Mouse (Mus musculus): ENCODE results near the gene Col23a1. TPM values are rescaled to one million over a fixed set of nuclear protein-coding genes. Genes with fewer than 3 reads are reported as not detected.

Gene Col23a1
- total RNA-seq, 1 experiment from 2014 or later: 0.25 TPM

DNA sequence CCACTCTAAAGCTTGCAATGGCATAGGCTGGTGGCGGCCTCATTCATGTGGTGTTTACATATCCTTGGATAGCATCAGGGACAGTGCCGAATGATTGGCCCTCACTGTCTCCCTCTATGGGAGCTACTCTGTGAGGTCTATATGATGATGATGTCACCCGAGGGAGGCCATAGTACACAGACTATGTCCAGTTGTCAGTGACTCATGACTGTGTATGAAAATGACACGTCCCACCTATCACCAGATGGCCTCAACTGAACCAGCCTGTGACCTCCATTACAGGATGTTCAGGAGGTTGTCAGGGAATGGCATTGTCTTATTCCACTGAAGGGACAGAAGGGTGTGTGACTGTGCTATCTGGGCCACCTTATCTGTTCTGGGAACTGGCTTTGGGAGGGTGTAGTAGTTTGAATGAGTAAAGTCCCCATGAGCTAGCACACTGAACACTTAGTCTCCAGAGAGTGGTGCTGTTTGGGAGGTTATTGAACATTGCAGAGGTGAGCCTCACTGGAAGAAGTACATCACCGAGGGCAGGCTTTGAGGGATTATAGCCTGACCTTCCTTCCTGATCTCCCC, 115.2 kb downstream of the Col23a1 start:
- ATAC-seq (replicated peaks in 1 of 2; ENCODE audit: insufficient read depth in 1 of 2, low FRiP score in 2 of 2, low TSS enrichment in 1 of 2, low read depth in 1 of 2, poor library complexity in 2 of 2, severe bottlenecking in 2 of 2): no peak

DNA sequence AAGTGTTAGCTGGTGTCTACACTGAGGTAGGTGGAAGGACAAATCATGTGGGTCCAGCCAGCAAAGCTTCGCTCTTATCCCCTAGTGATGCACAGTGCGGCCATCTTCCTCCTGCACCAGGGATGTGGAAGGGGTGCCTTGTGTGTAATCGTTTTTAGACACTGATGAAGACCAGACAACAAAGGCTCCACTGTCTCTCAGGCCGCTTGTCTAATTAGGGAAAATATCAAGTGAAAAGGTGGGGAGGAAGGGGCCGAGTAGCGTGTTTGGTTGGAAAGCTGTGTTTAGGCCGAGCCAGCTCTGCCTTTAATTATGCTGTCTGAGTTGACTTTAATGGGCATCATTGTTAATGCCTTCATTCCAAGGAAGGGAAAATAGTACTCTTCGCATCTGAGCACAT, 116.8 kb downstream of the Col23a1 start:
- ATAC-seq (replicated peaks in 1 of 2; ENCODE audit: insufficient read depth in 1 of 2, low FRiP score in 2 of 2, low TSS enrichment in 1 of 2, low read depth in 1 of 2, poor library complexity in 2 of 2, severe bottlenecking in 2 of 2): no peak

DNA sequence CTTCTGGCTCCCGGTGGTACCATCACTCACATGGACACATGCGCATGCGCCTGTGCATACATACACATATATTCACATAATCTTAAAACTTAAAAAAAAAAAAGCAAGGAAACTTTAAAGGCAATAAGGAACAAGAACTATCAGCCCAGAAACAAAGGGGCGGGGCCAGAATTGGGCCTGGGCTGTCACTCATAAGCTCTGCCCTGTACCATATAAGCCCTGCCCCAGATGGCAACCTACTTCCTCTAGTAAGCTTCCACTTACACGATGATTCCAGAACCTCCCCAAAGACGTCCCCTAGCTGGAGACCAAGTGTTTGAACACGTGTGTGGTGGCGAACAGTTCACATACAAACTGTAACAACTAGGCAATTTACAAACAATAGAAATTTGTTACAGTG, 117.6 kb downstream of the Col23a1 start:
- 0 out of 4 replicates have a peak, but pooled peaks of 1 of the 2 experiments have one; percentile 37 for ATAC-seq (replicated peaks in 1 of 2; ENCODE audit: insufficient read depth in 1 of 2, low FRiP score in 2 of 2, low TSS enrichment in 1 of 2, low read depth in 1 of 2, poor library complexity in 2 of 2, severe bottlenecking in 2 of 2)

DNA sequence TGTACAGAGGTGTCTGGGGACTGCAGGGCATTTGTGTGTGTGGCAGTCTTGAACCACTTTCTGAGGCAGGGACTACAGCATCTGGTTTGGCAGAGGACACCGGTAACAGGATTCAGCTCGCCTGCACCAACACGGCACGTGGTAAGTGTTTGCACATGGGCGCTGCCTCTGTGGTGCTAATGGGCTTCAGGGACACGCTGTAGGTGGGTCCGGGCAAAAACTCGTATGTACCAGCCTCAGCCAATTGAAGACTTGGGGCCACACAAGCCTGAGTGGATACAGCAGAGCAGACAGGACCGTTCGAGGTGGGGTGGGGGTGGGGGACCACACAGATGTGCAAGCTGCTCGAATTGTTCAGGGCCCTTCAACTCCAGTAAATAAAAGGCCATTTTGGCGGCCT, 121.1 kb downstream of the Col23a1 start:
- ATAC-seq (replicated peaks in 1 of 2; ENCODE audit: insufficient read depth in 1 of 2, low FRiP score in 2 of 2, low TSS enrichment in 1 of 2, low read depth in 1 of 2, poor library complexity in 2 of 2, severe bottlenecking in 2 of 2): no peak

DNA sequence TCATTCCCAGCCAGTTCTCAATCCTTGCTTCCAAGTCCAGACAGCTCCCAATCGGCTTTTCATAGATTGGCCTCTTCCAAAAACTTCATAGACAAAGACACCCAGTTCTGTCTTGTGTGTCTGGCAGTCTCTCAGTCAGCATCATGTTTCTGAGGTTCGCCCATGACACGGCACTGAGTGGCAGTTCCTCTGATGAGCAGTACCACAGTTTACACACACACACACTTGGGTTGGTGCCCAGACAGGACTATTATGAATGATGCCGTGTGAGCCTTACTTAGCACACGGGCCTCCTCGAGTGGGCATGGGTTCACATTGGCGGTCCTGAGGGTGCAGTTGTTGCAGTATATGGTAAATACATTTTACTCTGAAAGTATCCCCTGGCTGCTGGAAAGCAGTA, 124.8 kb downstream of the Col23a1 start:
- ATAC-seq (replicated peaks in 1 of 2; ENCODE audit: insufficient read depth in 1 of 2, low FRiP score in 2 of 2, low TSS enrichment in 1 of 2, low read depth in 1 of 2, poor library complexity in 2 of 2, severe bottlenecking in 2 of 2): no peak

DNA sequence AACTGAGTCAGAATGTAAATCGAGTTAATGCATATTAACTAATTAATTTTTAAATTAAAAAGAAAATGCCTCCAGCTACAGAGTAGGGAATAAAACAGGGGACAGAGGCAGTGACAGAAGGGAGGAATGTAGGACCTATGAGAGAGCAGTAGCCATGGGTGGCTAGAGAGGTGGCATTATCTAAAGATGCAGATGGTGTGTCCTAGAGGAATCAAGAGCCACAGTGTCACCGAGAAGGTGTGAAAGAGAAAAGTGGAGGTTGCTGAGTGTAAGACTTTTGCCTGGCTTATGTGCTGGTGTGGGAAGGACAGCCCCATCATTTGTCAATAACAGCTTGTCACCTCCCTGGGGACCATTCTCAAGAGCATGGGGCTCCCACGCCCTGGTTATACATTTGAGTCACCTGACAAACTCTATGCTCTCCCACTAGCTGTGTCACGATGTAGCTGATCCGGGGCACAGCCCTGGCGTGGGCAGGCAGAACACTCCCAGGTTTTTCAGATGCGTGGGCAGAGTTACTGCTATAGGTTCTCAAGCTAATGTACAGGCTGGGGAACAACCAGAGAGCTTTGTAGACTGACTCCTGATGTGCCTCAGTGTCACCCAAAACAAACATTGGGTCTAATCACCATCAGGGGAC, 125.4 kb downstream of the Col23a1 start:
- no peak for ATAC-seq (replicated peaks in 1 of 2; ENCODE audit: insufficient read depth in 1 of 2, low FRiP score in 2 of 2, low TSS enrichment in 1 of 2, low read depth in 1 of 2, poor library complexity in 2 of 2, severe bottlenecking in 2 of 2)

DNA sequence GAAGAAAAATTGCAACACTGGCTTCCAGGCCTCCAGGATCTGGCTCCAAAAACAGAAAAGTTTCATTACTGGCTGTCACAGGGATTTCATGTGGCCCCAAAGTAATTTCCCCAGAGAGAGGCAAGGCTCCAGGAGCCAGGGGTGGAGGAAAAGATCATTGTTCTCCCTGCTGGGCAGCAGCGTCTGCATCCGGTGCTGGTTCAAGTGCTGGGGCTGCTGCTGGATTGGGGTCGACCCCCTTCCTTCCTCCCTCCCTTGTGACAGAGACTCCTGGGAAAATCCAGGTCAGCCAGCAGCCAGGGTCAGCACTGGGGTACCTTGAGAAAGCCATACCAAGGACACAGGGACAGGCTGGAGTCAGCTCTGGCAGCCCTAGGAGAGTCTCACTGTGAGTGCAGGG, 129.1 kb downstream of the Col23a1 start:
- no peak for ATAC-seq (replicated peaks in 1 of 2; ENCODE audit: insufficient read depth in 1 of 2, low FRiP score in 2 of 2, low TSS enrichment in 1 of 2, low read depth in 1 of 2, poor library complexity in 2 of 2, severe bottlenecking in 2 of 2)

DNA sequence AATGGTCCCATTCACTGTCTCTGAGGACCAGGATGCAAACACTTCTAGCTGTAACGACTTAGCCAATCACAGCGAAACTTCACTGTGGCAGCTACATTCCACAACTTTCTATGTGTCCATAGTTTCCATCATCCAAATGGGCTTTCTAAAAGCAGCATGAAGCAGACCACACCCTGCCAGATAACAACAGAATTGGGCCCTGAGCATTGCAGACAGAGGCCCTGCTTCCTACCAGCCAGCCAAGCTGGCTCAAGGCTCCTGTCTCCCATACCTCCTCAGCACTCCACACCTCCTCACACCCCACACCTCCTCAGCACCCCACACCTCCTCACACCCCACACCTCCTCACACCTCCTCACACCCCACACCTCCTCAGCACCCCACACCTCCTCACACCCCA, 132.2 kb downstream of the Col23a1 start:
- no peak for ATAC-seq (replicated peaks in 1 of 2; ENCODE audit: insufficient read depth in 1 of 2, low FRiP score in 2 of 2, low TSS enrichment in 1 of 2, low read depth in 1 of 2, poor library complexity in 2 of 2, severe bottlenecking in 2 of 2)

DNA sequence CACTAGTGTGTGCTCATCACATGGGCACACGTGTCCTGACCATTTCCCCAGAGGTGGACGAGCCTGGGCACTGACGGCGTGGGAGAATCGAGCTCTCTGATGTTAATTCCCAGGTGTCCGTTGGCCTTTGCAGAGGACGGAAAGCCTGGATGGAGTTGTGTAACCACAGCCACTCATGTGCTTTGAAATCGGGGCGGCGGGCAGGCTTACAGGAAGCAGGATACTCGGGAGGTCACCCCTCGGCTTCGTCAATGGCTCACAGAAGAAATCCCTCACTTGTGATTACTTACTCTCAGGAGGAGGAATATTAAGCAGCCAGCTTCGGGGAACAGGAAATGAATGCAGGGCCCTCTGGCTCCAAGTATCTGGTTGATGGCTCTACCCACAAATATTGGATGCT, 133.0 kb downstream of the Col23a1 start:
- ATAC-seq (replicated peaks in 1 of 2; ENCODE audit: insufficient read depth in 1 of 2, low FRiP score in 2 of 2, low TSS enrichment in 1 of 2, low read depth in 1 of 2, poor library complexity in 2 of 2, severe bottlenecking in 2 of 2): no peak

DNA sequence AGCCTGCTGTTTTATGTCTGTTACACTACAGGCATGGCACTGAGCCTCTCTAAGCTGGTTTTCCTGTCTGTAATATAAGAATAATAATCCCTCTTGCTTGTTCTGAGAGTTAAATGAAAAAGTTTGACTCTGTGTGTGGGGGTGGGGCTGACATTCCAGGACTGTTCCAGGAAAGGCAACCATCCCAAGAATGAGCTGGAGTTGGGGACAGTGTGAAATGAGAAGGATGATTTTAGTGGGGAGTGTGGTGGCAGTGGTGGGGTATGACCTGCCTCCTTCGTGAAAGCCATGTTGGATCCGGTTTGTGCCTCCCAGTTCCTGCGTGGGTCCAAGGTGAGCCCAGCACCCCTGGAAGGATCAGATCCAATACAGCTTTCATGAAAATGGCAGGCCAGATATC, 136.4 kb downstream of the Col23a1 start:
- no peak for ATAC-seq (replicated peaks in 1 of 2; ENCODE audit: insufficient read depth in 1 of 2, low FRiP score in 2 of 2, low TSS enrichment in 1 of 2, low read depth in 1 of 2, poor library complexity in 2 of 2, severe bottlenecking in 2 of 2)

DNA sequence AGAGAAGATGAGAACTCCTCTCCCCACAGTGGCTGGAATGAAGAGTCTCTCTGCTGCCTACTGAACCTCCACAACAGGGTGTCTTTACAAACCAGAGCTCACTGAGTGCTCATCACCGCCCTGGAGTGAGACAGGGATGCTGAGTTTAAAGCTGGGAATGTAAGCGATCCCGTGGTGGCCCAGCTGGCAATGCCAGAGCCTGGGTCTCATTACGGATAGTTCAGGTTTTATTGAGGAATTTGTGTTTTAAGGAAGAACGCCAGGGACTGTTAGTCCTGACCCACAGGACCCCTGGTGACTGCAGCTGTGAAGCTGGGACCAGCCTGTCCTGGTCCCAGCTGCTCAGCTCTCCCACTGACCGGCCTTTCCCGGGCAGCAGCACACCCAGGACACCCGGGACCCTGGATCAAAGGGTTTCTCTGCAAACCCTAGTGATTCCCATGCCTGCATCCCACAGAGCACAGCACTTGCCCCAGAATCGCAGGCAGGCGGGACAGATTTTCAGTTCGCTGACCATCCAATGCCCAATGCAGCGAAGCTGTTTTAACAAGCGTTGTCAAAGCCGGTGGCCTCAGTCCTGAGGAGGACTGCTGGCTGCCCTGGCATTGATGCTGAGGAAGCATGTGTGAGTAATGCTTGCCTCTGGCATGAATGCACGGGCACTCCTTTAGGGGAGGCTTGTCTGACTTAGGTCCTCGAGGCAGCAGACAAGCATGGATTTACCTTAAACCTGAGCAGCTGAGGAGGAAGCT, 139.9 kb downstream of the Col23a1 start:
- no peak for ATAC-seq (replicated peaks in 1 of 2; ENCODE audit: insufficient read depth in 1 of 2, low FRiP score in 2 of 2, low TSS enrichment in 1 of 2, low read depth in 1 of 2, poor library complexity in 2 of 2, severe bottlenecking in 2 of 2)

DNA sequence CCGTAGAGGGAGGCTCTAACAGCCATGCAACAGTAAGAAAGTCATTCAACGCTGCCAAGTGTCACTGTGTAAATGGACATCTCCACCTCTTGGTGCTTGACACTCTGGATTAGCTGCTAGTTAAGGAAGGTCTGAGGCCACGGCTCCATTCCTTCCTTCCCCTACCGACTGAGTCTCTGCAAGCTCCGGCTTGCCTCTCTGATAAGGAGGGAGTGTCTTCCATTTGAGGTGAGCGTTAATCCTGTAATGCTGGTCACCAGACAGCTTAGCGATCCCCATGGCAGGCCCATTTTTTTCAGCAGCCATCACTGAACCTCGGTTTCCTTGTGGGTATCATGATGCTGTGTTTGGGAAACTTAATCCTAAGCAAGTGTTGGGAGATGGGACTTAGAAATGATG, 140.5 kb downstream of the Col23a1 start:
- ATAC-seq (replicated peaks in 1 of 2; ENCODE audit: insufficient read depth in 1 of 2, low FRiP score in 2 of 2, low TSS enrichment in 1 of 2, low read depth in 1 of 2, poor library complexity in 2 of 2, severe bottlenecking in 2 of 2): no peak

DNA sequence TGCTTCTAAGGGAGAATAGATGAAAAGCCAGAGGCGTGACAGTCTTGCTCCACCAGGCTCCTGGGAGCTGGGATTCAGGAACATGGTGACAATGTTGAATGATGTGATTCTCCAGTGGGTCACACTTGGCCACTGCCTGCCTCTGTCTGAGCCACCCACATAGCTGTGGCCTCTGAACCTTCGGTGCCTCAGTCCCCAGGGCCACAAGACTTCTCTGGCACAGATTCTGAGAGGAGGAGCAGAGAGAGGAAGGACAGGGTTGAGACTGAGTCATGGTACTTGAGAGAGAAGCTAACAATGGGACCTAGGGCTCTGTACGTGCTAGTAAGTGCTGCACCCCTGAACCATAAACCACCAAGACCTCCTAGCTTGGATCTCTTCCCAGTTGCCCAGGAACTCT, 141.6 kb downstream of the Col23a1 start:
- no peak for ATAC-seq (replicated peaks in 1 of 2; ENCODE audit: insufficient read depth in 1 of 2, low FRiP score in 2 of 2, low TSS enrichment in 1 of 2, low read depth in 1 of 2, poor library complexity in 2 of 2, severe bottlenecking in 2 of 2)

DNA sequence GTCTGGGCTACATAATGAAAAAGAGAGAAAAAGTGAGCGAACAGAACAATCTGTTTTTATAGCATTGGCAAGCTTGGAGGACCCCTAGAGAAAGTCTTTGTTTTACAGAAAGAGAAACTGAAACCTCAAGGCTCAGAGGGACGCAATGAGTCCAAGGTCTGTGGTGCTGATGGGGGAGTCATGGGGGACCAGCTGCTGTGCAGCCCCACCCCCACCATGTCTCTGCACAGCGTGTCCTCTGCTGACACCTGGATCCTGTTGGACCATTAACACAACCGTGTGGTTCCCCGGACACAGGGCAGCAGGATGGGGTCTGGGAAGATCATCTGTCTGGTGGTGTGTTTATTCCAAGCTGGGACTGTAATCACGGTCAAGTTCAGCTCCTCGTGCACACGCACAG, 142.2 kb downstream of the Col23a1 start:
- no peak for ATAC-seq (replicated peaks in 1 of 2; ENCODE audit: insufficient read depth in 1 of 2, low FRiP score in 2 of 2, low TSS enrichment in 1 of 2, low read depth in 1 of 2, poor library complexity in 2 of 2, severe bottlenecking in 2 of 2)

DNA sequence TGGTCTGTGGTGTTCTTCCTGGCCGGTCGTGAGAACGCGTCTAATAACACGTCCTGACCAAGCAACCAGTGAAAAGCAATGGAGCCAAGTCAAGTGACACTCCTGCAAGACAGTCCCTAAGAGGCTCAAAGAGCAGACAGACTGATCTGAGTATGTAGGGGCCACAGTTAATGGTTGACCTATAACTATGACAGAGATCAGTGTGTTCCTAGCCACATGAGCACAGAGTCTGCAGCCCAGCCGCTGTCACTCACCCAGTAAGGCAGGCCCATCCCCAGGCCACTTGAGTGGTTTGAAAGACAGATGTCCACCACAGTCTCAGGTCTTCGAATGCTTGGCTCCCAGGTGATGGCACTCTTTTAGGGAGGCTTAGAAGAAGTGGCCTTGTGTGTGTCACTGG, 152.3 kb downstream of the Col23a1 start:
- no peak for ATAC-seq (replicated peaks in 1 of 2; ENCODE audit: insufficient read depth in 1 of 2, low FRiP score in 2 of 2, low TSS enrichment in 1 of 2, low read depth in 1 of 2, poor library complexity in 2 of 2, severe bottlenecking in 2 of 2)

DNA sequence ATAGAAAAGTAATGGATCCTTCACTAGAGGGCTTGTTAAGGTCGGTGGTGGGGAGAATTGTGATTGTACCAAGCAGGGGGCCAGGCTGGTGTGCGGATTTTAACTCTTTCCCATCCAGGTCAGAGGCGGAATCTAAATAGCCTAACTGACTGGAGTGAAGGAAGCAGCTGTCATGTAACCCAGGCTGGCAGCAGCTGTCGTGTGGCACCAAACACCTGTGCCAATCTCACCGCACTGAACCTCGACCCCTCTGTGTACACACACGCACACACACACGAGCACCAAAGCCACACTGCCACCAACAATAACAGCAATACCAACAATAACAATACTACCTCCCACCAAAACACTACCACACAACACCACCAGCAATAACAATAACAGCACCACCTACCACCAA, 152.9 kb downstream of the Col23a1 start:
- ATAC-seq (replicated peaks in 1 of 2; ENCODE audit: insufficient read depth in 1 of 2, low FRiP score in 2 of 2, low TSS enrichment in 1 of 2, low read depth in 1 of 2, poor library complexity in 2 of 2, severe bottlenecking in 2 of 2): no peak

DNA sequence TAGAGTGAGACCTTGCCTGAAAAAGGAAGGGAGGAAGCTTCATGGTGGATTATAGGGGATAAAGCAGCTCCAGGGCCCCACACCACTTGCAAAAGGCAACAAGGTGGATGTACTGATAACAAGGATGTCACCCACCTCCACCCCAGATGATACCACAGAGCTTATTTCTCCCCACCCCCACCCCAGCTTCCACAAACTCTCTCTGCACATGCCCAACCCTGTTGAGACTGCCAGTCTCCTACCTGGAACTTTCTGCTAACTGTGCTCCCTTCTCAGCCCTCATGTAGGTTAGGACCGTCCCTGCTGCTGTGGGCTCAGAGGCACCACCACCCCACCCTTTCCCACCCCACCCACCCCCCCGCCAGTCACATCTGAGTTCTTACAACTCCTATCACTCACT, 154.1 kb downstream of the Col23a1 start:
- ATAC-seq (replicated peaks in 1 of 2; ENCODE audit: insufficient read depth in 1 of 2, low FRiP score in 2 of 2, low TSS enrichment in 1 of 2, low read depth in 1 of 2, poor library complexity in 2 of 2, severe bottlenecking in 2 of 2): no peak

DNA sequence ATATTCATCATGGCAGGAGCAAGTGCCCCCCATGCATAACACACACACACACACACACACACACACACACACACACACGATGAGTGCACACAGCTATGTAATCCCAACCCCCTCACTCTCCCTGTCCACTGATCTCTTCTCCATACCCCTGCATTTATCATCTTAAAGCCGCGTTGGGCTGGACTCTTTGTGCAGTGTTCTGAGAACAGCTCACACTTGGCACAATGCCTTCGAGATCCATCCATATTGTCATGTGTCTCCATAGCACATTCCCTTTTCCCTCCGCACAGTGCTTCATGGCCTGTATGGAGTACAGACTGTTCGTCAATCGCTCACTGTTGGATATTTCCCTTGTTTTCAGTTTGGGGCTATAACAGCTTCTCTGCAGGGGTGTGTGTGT, 154.9 kb downstream of the Col23a1 start:
- ATAC-seq (replicated peaks in 1 of 2; ENCODE audit: insufficient read depth in 1 of 2, low FRiP score in 2 of 2, low TSS enrichment in 1 of 2, low read depth in 1 of 2, poor library complexity in 2 of 2, severe bottlenecking in 2 of 2): no peak
